19 mouse cellular contexts compared by ENCODE assay signal in the genomic region with DNA sequence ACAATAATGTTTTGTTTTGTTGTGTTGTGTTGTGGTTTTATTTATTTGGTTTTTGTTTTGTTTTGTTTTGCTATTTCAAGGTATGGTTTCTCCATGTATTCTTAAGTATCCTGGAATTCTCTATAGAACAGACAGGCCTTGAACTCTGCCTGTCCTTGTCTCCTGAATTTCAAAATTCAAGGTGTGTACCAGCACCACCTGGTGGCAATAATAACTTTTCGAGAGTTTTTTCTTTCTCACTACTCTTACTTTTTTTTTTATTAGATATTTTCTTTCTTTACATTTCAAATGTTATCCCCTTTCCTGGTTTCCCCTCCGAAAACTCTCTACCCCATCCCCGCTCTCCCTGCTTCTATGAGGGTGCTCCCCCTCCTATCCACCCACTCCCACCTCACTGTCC.
A peak's percentile ranks its signal among the peaks of the same experiment; 100 is the strongest.
DNase-seq lines count a peak whose midpoint lies in the region; TF ChIP-seq lines count a peak whose summit lies in the region.
"Had no signal": no experiment of that assay in that cellular context is flagged by ENCODE, and none has a peak within 500 bp of the region (broad histone marks: within the 10 kb centered on the region; RNA-seq: fewer than 3 reads in every experiment).

No protein-coding gene starts in this region.

- H3K79me2 ChIP-seq in CH12.LX (replicated peaks; ENCODE audit: control insufficient read depth, extremely low read depth, insufficient read depth, poor library complexity, severe bottlenecking): no peaks in the 10 kb centered on the region

- H3K9ac ChIP-seq in CH12.LX (ENCODE audit: insufficient read depth, low read depth): no peak overlapping the region
- H3K9ac ChIP-seq: forebrain, embryonic 13.5 days; forebrain, postnatal 0 days; heart, embryonic 12.5 days; hindbrain, embryonic 14.5 days; intestine, embryonic 15.5 days had no signal

- TF ChIP-seq POLR2A in CH12.LX (IDR thresholded peaks at IDR 0.05; ENCODE audit: low read depth, low read length): no peak

- in situ Hi-C loops in CH12.LX (cut with MboI; ENCODE audit: low pct_ligation_motif_present, low pct_unique_long_range_greater_than_20kb, low sequenced_read_pairs): no loop called here

- no peak for TF ChIP-seq EP300 in CH12.LX (IDR thresholded peaks at IDR 0.05; ENCODE audit: low read length)

- peak; percentile 57 for TF ChIP-seq CTCF in layer of hippocampus, adult 2 months (conservative IDR thresholded peaks at IDR 0.05)
- peak in 1 of 2 experiments; percentile 31; a peak in 1 of 4 replicates for TF ChIP-seq CTCF in CH12.LX (conservative IDR thresholded peaks at IDR 0.05 in 1 of 2, IDR thresholded peaks at IDR 0.05 in 1 of 2; ENCODE audit: low read depth in 2 of 2, low read length in 2 of 2)

- TF ChIP-seq RAD21 in CH12.LX (IDR thresholded peaks at IDR 0.05; ENCODE audit: low read depth, low read length): peak; percentile 2; the same call in 1 of the 2 replicates

- no peak overlapping the region for H3K27ac ChIP-seq in layer of hippocampus, adult 2 months
- no peak overlapping the region for H3K27ac ChIP-seq in CH12.LX (ENCODE audit: insufficient read depth, low read depth)
- H3K27ac ChIP-seq: embryonic facial prominence, embryonic 10.5 days; forebrain, embryonic 13.5 days; hindbrain, embryonic 10.5 days; hindbrain, embryonic 14.5 days; intestine, embryonic 15.5 days had no signal

- H3K4me2 ChIP-seq in CH12.LX (ENCODE audit: insufficient read depth, low read depth, poor library complexity, severe bottlenecking): no peak overlapping the region
- H3K4me2 ChIP-seq: forebrain, embryonic 13.5 days; heart, embryonic 12.5 days; hindbrain, embryonic 14.5 days; intestine, embryonic 15.5 days had no signal

- dilution Hi-C loops in CH12.LX (cut with MboI; ENCODE audit: extremely low pct_ligation_motif_present, extremely low pct_unique_long_range_greater_than_20kb, low sequenced_read_pairs): no loop called here

- DNase-seq in layer of hippocampus, adult 2 months (ENCODE audit: low spot score in 2 of 2): no peak
- no peak for DNase-seq in layer of hippocampus, postnatal 10 days (ENCODE audit: low spot score in 2 of 2)
- DNase-seq in 3T3-L1 (ENCODE audit: low read depth, low spot score): peak; percentile 55
- no peak for DNase-seq in CH12.LX (ENCODE audit: extremely low read depth)
- DNase-seq in adipocyte (ENCODE audit: low spot score): peak; percentile 20
- no peak for DNase-seq in kidney, adult 18-20 months
- DNase-seq: adrenal gland, postnatal 10 days; B cell, adult 2 months; cerebellum, adult 11 months; cerebellum, adult 9-10 months; cerebellum, postnatal 36 days; forebrain, postnatal 0 days; gastrocnemius, postnatal 10 days had no signal

- no peaks in the 10 kb centered on the region for H3K36me3 ChIP-seq in CH12.LX (replicated peaks in 1 of 2; ENCODE audit: control insufficient read depth in 1 of 2, insufficient read depth in 1 of 2, low read length in 1 of 2)
- H3K36me3 ChIP-seq: embryonic facial prominence, embryonic 10.5 days; heart, embryonic 12.5 days; hindbrain, embryonic 10.5 days; intestine, embryonic 15.5 days had no signal

- H3K27me3 ChIP-seq in CH12.LX (replicated peaks): no peaks in the 10 kb centered on the region
- H3K27me3 ChIP-seq: forebrain, embryonic 13.5 days; heart, embryonic 12.5 days; intestine, embryonic 15.5 days had no signal

- H3K4me1 ChIP-seq in CH12.LX (ENCODE audit: control insufficient read depth in 1 of 2, insufficient read depth in 2 of 2): no peaks in the 10 kb centered on the region
- H3K4me1 ChIP-seq: forebrain, embryonic 13.5 days; heart, embryonic 12.5 days; intestine, embryonic 15.5 days had no signal

- H3K4me3 ChIP-seq in layer of hippocampus, adult 2 months: no peak overlapping the region
- H3K4me3 ChIP-seq in CH12.LX (replicated peaks in 1 of 3; ENCODE audit: low read depth in 2 of 3, low read length in 2 of 3, poor library complexity in 1 of 3): no peak overlapping the region
- H3K4me3 ChIP-seq: embryonic facial prominence, embryonic 10.5 days; forebrain, embryonic 13.5 days; heart, embryonic 12.5 days; hindbrain, embryonic 10.5 days; intestine, embryonic 15.5 days had no signal

- peaks cover 8% of the 10 kb centered on the region for H3K9me3 ChIP-seq in CH12.LX (replicated peaks; ENCODE audit: low read length)
- H3K9me3 ChIP-seq: embryonic facial prominence, embryonic 10.5 days; forebrain, embryonic 13.5 days; heart, embryonic 12.5 days; hindbrain, embryonic 10.5 days; intestine, embryonic 15.5 days had no signal

TF ChIP-seq in CH12.LX, 34 proteins besides CTCF, POLR2A, EP300 and RAD21:
- TF ChIP-seq ZNF384 (IDR thresholded peaks at IDR 0.05; ENCODE audit: low read depth, low read length): no peak; the same call in 1 of the 2 replicates
- TF ChIP-seq MEF2A (IDR thresholded peaks at IDR 0.05; ENCODE audit: borderline replicate concordance, low read depth, low read length): no peak
- TF ChIP-seq UBTF (IDR thresholded peaks at IDR 0.05; ENCODE audit: low read depth, low read length): no peak
- no peak for TF ChIP-seq HCFC1 (IDR thresholded peaks at IDR 0.05; ENCODE audit: low read depth, low read length)
- no peak for TF ChIP-seq TBP (conservative IDR thresholded peaks at IDR 0.05; ENCODE audit: low read depth, low read length)
- TF ChIP-seq IRF4 (IDR thresholded peaks at IDR 0.05; ENCODE audit: low read depth, low read length): no peak
- no peak for TF ChIP-seq JUN (IDR thresholded peaks at IDR 0.05; ENCODE audit: insufficient read depth, low read depth, low read length)
- no peak for TF ChIP-seq CHD2 (IDR thresholded peaks at IDR 0.05; ENCODE audit: low read length)
- no peak for TF ChIP-seq ZMIZ1 (IDR thresholded peaks at IDR 0.05; ENCODE audit: low read depth, low read length)
- no peak for TF ChIP-seq GABPA (IDR thresholded peaks at IDR 0.05; ENCODE audit: insufficient replicate concordance, low read depth, low read length)
- TF ChIP-seq SMC3 (IDR thresholded peaks at IDR 0.05; ENCODE audit: low read depth, low read length): no peak
- no peak for TF ChIP-seq ETS1 (conservative IDR thresholded peaks at IDR 0.05; ENCODE audit: low read depth, low read length)
- no peak for TF ChIP-seq ZC3H11A (IDR thresholded peaks at IDR 0.05; ENCODE audit: low read depth, low read length)
- TF ChIP-seq ELF1 (IDR thresholded peaks at IDR 0.05; ENCODE audit: low read depth, low read length): no peak

Comparison
In these comparisons a context has a peak if more than half of its experiments do, and no peak if none do; other contexts are left out.
1. DNase-seq: peak in 3T3-L1 (single experiment) and adipocyte (single experiment); none in layer of hippocampus, adult 2 months (0 of 2), layer of hippocampus, postnatal 10 days (0 of 2), CH12.LX (single experiment) and kidney, adult 18-20 months (single experiment).